Mouse (Mus musculus) midbrain, embryonic 12.5 days (tissue): ENCODE measurements at regions not wholly inside any gene's neighbourhood (a gene's known extent, or its start where the extent isn't known, plus 50 kb on each side); places are given as distances from the start of the nearest gene placed in this dataset.

ENCODE experiments used
- ATAC-seq: fragments of 200-750 bp; cut with Nextera tagmentation; 2 replicates; pipeline ENCODE4 v1.8.0; 2017; ENCODE audit warnings: low read depth, moderate TSS enrichment, moderate library complexity; ENCODE audit not compliant: low FRiP score
- H3K27ac ChIP-seq: fragments of 300-500 bp; sonication (generic); replicated peaks from 2 replicates; pipeline ENCODE4 v1.5.1; 2016; ENCODE audit warnings: mild to moderate bottlenecking
- H3K27me3 ChIP-seq: fragments of 300-500 bp; sonication (generic); 2 replicates; pipeline ENCODE4 v1.6.1; 2016; ENCODE audit warnings: mild to moderate bottlenecking
- H3K36me3 ChIP-seq: fragments of 300-500 bp; sonication (generic); 2 replicates; pipeline ENCODE4 v1.6.1; 2016
- H3K4me1 ChIP-seq: fragments of 300-500 bp; sonication (generic); 2 replicates; pipeline ENCODE4 v1.6.1; 2016
- H3K4me2 ChIP-seq: fragments of 300-500 bp; sonication (generic); replicated peaks from 2 replicates; pipeline ENCODE4 v1.6.1; 2016; ENCODE audit warnings: mild to moderate bottlenecking, moderate library complexity
- H3K4me3 ChIP-seq: fragments of 300-500 bp; sonication (generic); 2 replicates; pipeline ENCODE4 v1.5.1; 2016; ENCODE audit warnings: mild to moderate bottlenecking
- H3K9ac ChIP-seq: fragments of 300-500 bp; sonication (generic); replicated peaks from 2 replicates; pipeline ENCODE4 v1.6.1; 2016; ENCODE audit warnings: mild to moderate bottlenecking, moderate library complexity
- H3K9me3 ChIP-seq: fragments of 300-500 bp; sonication (generic); 2 replicates; pipeline ENCODE4 v1.6.1; 2016; ENCODE audit warnings: mild to moderate bottlenecking
- WGBS: fragments of 180-500 bp; shearing (Covaris S2); methylation state at CpG from one replicate; pipeline ENCODE4 v1.1.7; 2016; 5-methylcytosine and 5-hydroxymethylcytosine counted together

- Histone ChIP-seq H3K27me3 (no peaks in the 10 kb centered on the region), H3K27ac (no peak overlapping the region), H3K9me3 (no peaks in the 10 kb centered on the region), H3K9ac (no peak overlapping the region), H3K4me2 (no peak overlapping the region), H3K4me1 (peaks cover 3% of the 10 kb centered on the region; the same call in 1 of the 2 replicates), H3K4me3 (no peak overlapping the region), H3K36me3 (no peaks in the 10 kb centered on the region)
- WGBS, result 86% methylated on average over 3 of the region's 3 CpGs
- ATAC-seq, result no peak
Observed at GRCm38 (mm10) chr14:86437383-86437782, 703.7 kb downstream of the Diaph3 start.

GRCm38 (mm10) chr14:86435345-86435744, 705.7 kb downstream of the Diaph3 start:
- no peak overlapping the region for H3K4me2 ChIP-seq
- H3K27me3 ChIP-seq, result no peaks in the 10 kb centered on the region
- H3K27ac ChIP-seq, result no peak overlapping the region
- no peak for ATAC-seq
- no peak overlapping the region for H3K9ac ChIP-seq
- no peak overlapping the region for H3K4me3 ChIP-seq
- H3K4me1 ChIP-seq, result no peaks in the 10 kb centered on the region
- WGBS, result 87% methylated on average over 2 of the region's 2 CpGs
- no peaks in the 10 kb centered on the region for H3K9me3 ChIP-seq
- H3K36me3 ChIP-seq, result no peaks in the 10 kb centered on the region

- H3K27ac ChIP-seq, result no peak overlapping the region
- no peaks in the 10 kb centered on the region for H3K27me3 ChIP-seq
- no peaks in the 10 kb centered on the region for H3K4me1 ChIP-seq
- H3K9ac ChIP-seq, result no peak overlapping the region
- 80% methylated on average over 6 of the region's 6 CpGs for WGBS
- no peaks in the 10 kb centered on the region for H3K9me3 ChIP-seq
- ATAC-seq, result no peak
- H3K4me2 ChIP-seq, result no peak overlapping the region
- no peak overlapping the region for H3K4me3 ChIP-seq
- no peaks in the 10 kb centered on the region for H3K36me3 ChIP-seq
Observed at GRCm38 (mm10) chr14:86431215-86431816, 709.7 kb downstream of the Diaph3 start.

GRCm38 (mm10) chr14:86421881-86422280, 719.2 kb downstream of the Diaph3 start:
- H3K4me1 ChIP-seq, result no peaks in the 10 kb centered on the region
- H3K27ac ChIP-seq, result no peak overlapping the region
- WGBS, result 81% methylated on average over 5 of the region's 5 CpGs
- H3K9ac ChIP-seq, result no peak overlapping the region
- H3K27me3 ChIP-seq, result no peaks in the 10 kb centered on the region
- H3K4me2 ChIP-seq, result no peak overlapping the region
- no peaks in the 10 kb centered on the region for H3K9me3 ChIP-seq
- H3K36me3 ChIP-seq, result no peaks in the 10 kb centered on the region
- no peak overlapping the region for H3K4me3 ChIP-seq
- no peak for ATAC-seq

- 91% methylated on average over 3 of the region's 3 CpGs for WGBS
- ATAC-seq, result no peak
- no peak overlapping the region for H3K4me2 ChIP-seq
- H3K27me3 ChIP-seq, result no peaks in the 10 kb centered on the region
- no peak overlapping the region for H3K9ac ChIP-seq
- H3K4me3 ChIP-seq, result no peak overlapping the region
- no peaks in the 10 kb centered on the region for H3K4me1 ChIP-seq
- H3K9me3 ChIP-seq, result no peaks in the 10 kb centered on the region
- H3K36me3 ChIP-seq, result no peaks in the 10 kb centered on the region
- H3K27ac ChIP-seq, result no peak overlapping the region
Observed at GRCm38 (mm10) chr14:86419959-86420598, 721.0 kb downstream of the Diaph3 start.

- Histone ChIP-seq H3K36me3 (no peaks in the 10 kb centered on the region), H3K9me3 (no peaks in the 10 kb centered on the region), H3K4me1 (peaks cover 16% of the 10 kb centered on the region), H3K27ac (no peak overlapping the region; the same call in none of the 2 replicates), H3K4me3 (no peak overlapping the region), H3K27me3 (peaks cover 5% of the 10 kb centered on the region; the same call in 1 of the 2 replicates), H3K4me2 (no peak overlapping the region), H3K9ac (no peak overlapping the region)
- no peak for ATAC-seq
- WGBS, result 72% methylated on average over 3 of the region's 3 CpGs
Observed at GRCm38 (mm10) chr14:86396876-86397275, 744.2 kb downstream of the Diaph3 start.

- H3K36me3 ChIP-seq, result no peaks in the 10 kb centered on the region
- peak overlapping the region; percentile 20 for H3K4me3 ChIP-seq
- H3K9me3 ChIP-seq, result no peaks in the 10 kb centered on the region
- H3K9ac ChIP-seq, result 0 out of 2 replicates have a peak overlapping the region, but pooled peaks have one; percentile 11
- H3K4me1 ChIP-seq, result peaks cover 16% of the 10 kb centered on the region
- WGBS, result 3% methylated on average over 9 of the region's 9 CpGs
- H3K27ac ChIP-seq, result peak overlapping the region; percentile 70
- ATAC-seq, result peak; percentile 85
- peak overlapping the region; percentile 47 for H3K4me2 ChIP-seq
- H3K27me3 ChIP-seq, result peaks cover 5% of the 10 kb centered on the region; the same call in 1 of the 2 replicates
Observed at GRCm38 (mm10) chr14:86395951-86396361, 745.1 kb downstream of the Diaph3 start.

- H3K4me2 ChIP-seq, result peak overlapping the region; percentile 47
- 0 out of 2 replicates have a peak overlapping the region, but pooled peaks have one; percentile 11 for H3K9ac ChIP-seq
- peaks cover 5% of the 10 kb centered on the region; the same call in 1 of the 2 replicates for H3K27me3 ChIP-seq
- peak overlapping the region; percentile 63 for H3K27ac ChIP-seq
- ATAC-seq, result peak; percentile 35
- H3K36me3 ChIP-seq, result no peaks in the 10 kb centered on the region
- no peaks in the 10 kb centered on the region for H3K9me3 ChIP-seq
- H3K4me3 ChIP-seq, result peak overlapping the region; percentile 20
- 14% methylated on average over 10 of the region's 10 CpGs for WGBS
- peaks cover 16% of the 10 kb centered on the region for H3K4me1 ChIP-seq
Observed at GRCm38 (mm10) chr14:86395531-86395930, 745.5 kb downstream of the Diaph3 start.

GRCm38 (mm10) chr14:86395068-86395467, 746.0 kb downstream of the Diaph3 start:
- Histone ChIP-seq H3K4me1 (peaks cover 16% of the 10 kb centered on the region), H3K27me3 (peaks cover 5% of the 10 kb centered on the region; the same call in 1 of the 2 replicates), H3K36me3 (no peaks in the 10 kb centered on the region), H3K4me3 (no peak overlapping the region), H3K9me3 (no peaks in the 10 kb centered on the region), H3K4me2 (peak overlapping the region; percentile 47; the same call in 1 of the 2 replicates), H3K27ac (no peak overlapping the region), H3K9ac (no peak overlapping the region)
- no peak for ATAC-seq
- WGBS, result 76% methylated on average over 7 of the region's 7 CpGs

- 89% methylated on average over 6 of the region's 6 CpGs for WGBS
- Histone ChIP-seq H3K27ac (no peak overlapping the region), H3K27me3 (no peaks in the 10 kb centered on the region), H3K36me3 (no peaks in the 10 kb centered on the region), H3K9me3 (no peaks in the 10 kb centered on the region), H3K4me1 (no peaks in the 10 kb centered on the region), H3K4me2 (no peak overlapping the region), H3K4me3 (no peak overlapping the region), H3K9ac (no peak overlapping the region)
- no peak for ATAC-seq
Observed at GRCm38 (mm10) chr14:86385136-86385535, 755.9 kb downstream of the Diaph3 start.

GRCm38 (mm10) chr14:86365032-86365431, 776.0 kb downstream of the Diaph3 start:
- 89% methylated on average over 2 of the region's 2 CpGs for WGBS
- H3K4me1 ChIP-seq, result peaks cover 7% of the 10 kb centered on the region; the same call in 1 of the 2 replicates
- no peaks in the 10 kb centered on the region for H3K9me3 ChIP-seq
- H3K36me3 ChIP-seq, result no peaks in the 10 kb centered on the region
- no peak overlapping the region for H3K4me2 ChIP-seq
- H3K27ac ChIP-seq, result no peak overlapping the region
- H3K9ac ChIP-seq, result no peak overlapping the region
- no peak for ATAC-seq
- H3K4me3 ChIP-seq, result no peak overlapping the region
- no peaks in the 10 kb centered on the region for H3K27me3 ChIP-seq

GRCm38 (mm10) chr14:86360423-86361059, 780.5 kb downstream of the Diaph3 start:
- no peak overlapping the region for H3K27ac ChIP-seq
- H3K9me3 ChIP-seq, result no peaks in the 10 kb centered on the region
- no peak overlapping the region for H3K4me3 ChIP-seq
- no peak overlapping the region for H3K9ac ChIP-seq
- H3K27me3 ChIP-seq, result no peaks in the 10 kb centered on the region
- no peaks in the 10 kb centered on the region for H3K36me3 ChIP-seq
- H3K4me1 ChIP-seq, result peaks cover 8% of the 10 kb centered on the region; the same call in 1 of the 2 replicates
- WGBS, result 46% methylated on average over 7 of the region's 7 CpGs
- no peak for ATAC-seq
- H3K4me2 ChIP-seq, result no peak overlapping the region
